ENCODE assay signal across 15 mouse cellular contexts in the genomic region with DNA sequence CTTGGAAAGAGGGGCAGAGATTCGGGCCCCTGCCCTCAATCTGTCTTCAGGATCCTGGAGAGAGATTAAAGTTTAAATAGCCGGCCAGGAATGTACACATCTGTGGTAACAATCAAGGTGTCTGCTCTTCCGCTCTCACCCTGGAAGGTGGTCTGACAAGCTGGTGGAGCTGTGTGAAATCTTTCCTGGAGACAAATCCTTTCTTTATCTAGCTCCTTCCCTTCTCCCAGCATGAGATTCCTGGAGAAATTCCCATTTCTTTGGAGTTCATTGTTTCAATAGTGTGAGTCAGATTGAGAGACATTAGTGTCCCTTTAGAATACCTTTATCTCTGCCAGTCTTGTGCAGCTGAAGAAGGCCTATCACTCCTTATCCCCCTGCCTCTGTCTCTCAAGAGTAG. TPM values are rescaled to one million over a fixed set of nuclear protein-coding genes. Genes with fewer than 3 reads are reported as not detected.
DNase-seq lines count a peak whose midpoint lies in the region; ATAC-seq and TF ChIP-seq lines count a peak whose summit lies in the region.
"Had no signal": no experiment of that assay in that cellular context is flagged by ENCODE, and none has a peak within 500 bp of the region (broad histone marks: within the 10 kb centered on the region; RNA-seq: fewer than 3 reads in every experiment).

No protein-coding gene starts in this region.

- DNase-seq in heart, adult 18-20 months: no peak
- DNase-seq in ES-E14 (ENCODE audit: low read depth, low spot score) (peak; percentile 69), ZHBTc4 (ENCODE audit: low read depth, low spot score) (peak; percentile 75)
- no peak for DNase-seq in left cerebral cortex, adult 2 months (ENCODE audit: extremely low spot score in 1 of 2, low spot score in 2 of 2)
- no peak for DNase-seq in testis, postnatal 14 days (ENCODE audit: low spot score)
- DNase-seq: cerebellum, adult 9-11 months; left cerebral cortex, postnatal 4 days; thymus, adult 18-20 months had no signal

- ATAC-seq in heart, embryonic 15.5 days (replicated peaks; ENCODE audit: insufficient number of reproducible peaks, insufficient read depth, low FRiP score, low read depth): no peak
- ATAC-seq in limb, embryonic 12.5 days (ENCODE audit: insufficient number of reproducible peaks, insufficient read depth, low FRiP score, low TSS enrichment, low read depth): no peak
- ATAC-seq: forebrain, embryonic 15.5 days had no signal

- intact Hi-C loops in left cerebral cortex, adult 2 months (cut with DNase I): no loop called here

- peaks cover 46% of the 10 kb centered on the region for H3K4me1 ChIP-seq in heart, embryonic 15.5 days (replicated peaks)
- H3K4me1 ChIP-seq in ES-E14 (ENCODE audit: control insufficient read depth in 2 of 2, insufficient read depth in 2 of 2, low read length in 2 of 2, poor library complexity in 1 of 2): peaks cover 7 to 12% of the 10 kb centered on the region in 2 experiments
- H3K4me1 ChIP-seq in limb, embryonic 12.5 days (replicated peaks): peaks cover 40% of the 10 kb centered on the region
- H3K4me1 ChIP-seq: forebrain, embryonic 15.5 days; neural tube, embryonic 12.5 days had no signal

- H3K4me2 ChIP-seq in heart, embryonic 15.5 days: no peak overlapping the region
- no peak overlapping the region for H3K4me2 ChIP-seq in limb, embryonic 12.5 days
- H3K4me2 ChIP-seq: forebrain, embryonic 15.5 days; hindbrain, embryonic 13.5 days; kidney, embryonic 15.5 days; neural tube, embryonic 12.5 days had no signal

- no peak for TF ChIP-seq CTCF in left cerebral cortex, adult 2 months (IDR thresholded peaks at IDR 0.05)

- H3K4me3 ChIP-seq in heart, embryonic 15.5 days: no peak overlapping the region
- H3K4me3 ChIP-seq in ES-E14 (ENCODE audit: insufficient read depth in 1 of 2, low read depth in 1 of 2, low read length in 2 of 2, poor library complexity in 1 of 2, severe bottlenecking in 1 of 2): no peak overlapping the region
- no peak overlapping the region for H3K4me3 ChIP-seq in limb, embryonic 12.5 days (replicated peaks)
- H3K4me3 ChIP-seq in left cerebral cortex, adult 2 months: no peak overlapping the region
- H3K4me3 ChIP-seq: forebrain, embryonic 15.5 days; hindbrain, embryonic 13.5 days; kidney, embryonic 15.5 days; midbrain, embryonic 10.5 days; neural tube, embryonic 12.5 days had no signal

- in situ Hi-C loops in ES-E14 (cut with MboI; ENCODE audit: low sequenced_read_pairs in 2 of 2, unreplicated experiment in 2 of 2): loop anchor here in 1 of 2 experiments (10.0 kb wide), 1 partner anchor 56 kb away; no protein-coding TSS in a partner anchor

- no peak overlapping the region for H3K9ac ChIP-seq in heart, embryonic 15.5 days
- H3K9ac ChIP-seq in ES-E14 (ENCODE audit: insufficient read depth, low read depth, low read length, poor library complexity, severe bottlenecking): no peak overlapping the region
- H3K9ac ChIP-seq in limb, embryonic 12.5 days (replicated peaks): no peak overlapping the region
- H3K9ac ChIP-seq: forebrain, embryonic 15.5 days; hindbrain, embryonic 13.5 days; kidney, embryonic 15.5 days; neural tube, embryonic 12.5 days had no signal

- 0 out of 2 replicates have a peak overlapping the region, but pooled peaks have one; percentile 87 for H3K27ac ChIP-seq in heart, embryonic 15.5 days
- H3K27ac ChIP-seq in ES-E14 (ENCODE audit: insufficient read depth, low read depth, low read length, poor library complexity, severe bottlenecking): peak overlapping the region; percentile 91; the same call in 1 of the 2 replicates
- peak overlapping the region; percentile 95; the same call in 1 of the 2 replicates for H3K27ac ChIP-seq in limb, embryonic 12.5 days
- no peak overlapping the region for H3K27ac ChIP-seq in left cerebral cortex, adult 2 months
- H3K27ac ChIP-seq: forebrain, embryonic 15.5 days; hindbrain, embryonic 13.5 days; kidney, embryonic 15.5 days; midbrain, embryonic 10.5 days; neural tube, embryonic 12.5 days had no signal

- H3K27me3 ChIP-seq in heart, embryonic 15.5 days: no peaks in the 10 kb centered on the region
- H3K27me3 ChIP-seq in limb, embryonic 12.5 days: no peaks in the 10 kb centered on the region
- H3K27me3 ChIP-seq: forebrain, embryonic 15.5 days; hindbrain, embryonic 13.5 days; kidney, embryonic 15.5 days; neural tube, embryonic 12.5 days had no signal

- H3K36me3 ChIP-seq in heart, embryonic 15.5 days: peaks cover 10% of the 10 kb centered on the region
- H3K36me3 ChIP-seq in ES-E14 (ENCODE audit: control insufficient read depth, insufficient read depth, low read length, poor library complexity, severe bottlenecking): peaks cover 2% of the 10 kb centered on the region
- peaks cover 7% of the 10 kb centered on the region; the same call in 1 of the 2 replicates for H3K36me3 ChIP-seq in limb, embryonic 12.5 days
- H3K36me3 ChIP-seq: hindbrain, embryonic 13.5 days; neural tube, embryonic 12.5 days had no signal

- H3K9me3 ChIP-seq in heart, embryonic 15.5 days (replicated peaks): no peaks in the 10 kb centered on the region
- no peaks in the 10 kb centered on the region for H3K9me3 ChIP-seq in ES-E14 (ENCODE audit: control insufficient read depth, insufficient read depth, low read depth, low read length)
- no peaks in the 10 kb centered on the region for H3K9me3 ChIP-seq in limb, embryonic 12.5 days
- H3K9me3 ChIP-seq: forebrain, embryonic 15.5 days; hindbrain, embryonic 13.5 days; kidney, embryonic 15.5 days; midbrain, embryonic 10.5 days; neural tube, embryonic 12.5 days had no signal

- 48% methylated on average over 3 of the region's 3 CpGs for WGBS in heart, embryonic 15.5 days
- WGBS in limb, embryonic 12.5 days: 57% methylated on average over 3 of the region's 3 CpGs

TF ChIP-seq in ES-E14, 5 proteins besides CTCF, POLR2A, EP300 and RAD21:
- TF ChIP-seq CHD2 (IDR thresholded peaks at IDR 0.05; ENCODE audit: low read depth, low read length) (peak; percentile 27; the same call in 1 of the 2 replicates), MAFK (IDR thresholded peaks at IDR 0.05; ENCODE audit: insufficient read depth, low read depth, low read length) (no peak), HCFC1 (IDR thresholded peaks at IDR 0.05; ENCODE audit: borderline replicate concordance, insufficient read depth, low read length) (no peak), ZNF384 (IDR thresholded peaks at IDR 0.05; ENCODE audit: low read depth, low read length) (no peak)

RNA-seq across cellular contexts. Expression of gene Adk, which starts 36.4 kb away (rescaled TPM):
- 184 and 223 TPM in 2 replicates for polyA plus RNA-seq in heart, embryonic 15.5 days (2015; fragmentation: Nextera tagmentation; extraction: Ambion mirVana)
- total RNA-seq in heart, adult 18-20 months (2021): 100 to 1,000 TPM; 228 to 242 TPM
- 113 and 164 TPM in 2 replicates for total RNA-seq in ES-E14 (2012; rRNA removed)
- polyA plus RNA-seq in limb, embryonic 12.5 days (2016; fragmentation: Nextera tagmentation; extraction: Ambion mirVana): 155 TPM in 2 replicates
- total RNA-seq in left cerebral cortex, adult 2 months (2021): 10 to 100 TPM; 59.5 to 69.6 TPM

RNA-seq across cellular contexts. Expression of gene Ap3m1, which starts 36.4 kb away (rescaled TPM):
- polyA plus RNA-seq in heart, embryonic 15.5 days (2015; fragmentation: Nextera tagmentation; extraction: Ambion mirVana): 53.7 and 54.1 TPM in 2 replicates
- 10 to 100 TPM; 48.1 to 48.8 TPM for total RNA-seq in heart, adult 18-20 months (2021)
- total RNA-seq in ES-E14 (2012; rRNA removed): 42.4 and 48.5 TPM in 2 replicates
- polyA plus RNA-seq in limb, embryonic 12.5 days (2016; fragmentation: Nextera tagmentation; extraction: Ambion mirVana): 75.0 and 79.9 TPM in 2 replicates
- 10 to 100 TPM; 62.5 to 64.3 TPM for total RNA-seq in left cerebral cortex, adult 2 months (2021)

Comparison
In these comparisons a context has a peak if more than half of its experiments do, and no peak if none do; other contexts are left out.
1. DNase-seq: peak in ES-E14 (single experiment) and ZHBTc4 (single experiment); none in heart, adult 18-20 months (0 of 2), left cerebral cortex, adult 2 months (0 of 2) and testis, postnatal 14 days (single experiment).